Mouse (Mus musculus) spleen, adult 2 months (tissue): Measurements from ENCODE around the gene Tmem160. TPM values are rescaled to one million over a fixed set of nuclear protein-coding genes. Genes with fewer than 3 reads are reported as not detected.

ENCODE experiments used
- DNase-seq, 2 experiments: peaks; one replicate each; pipeline versions ENCODE4 v3.0.0 to v3.0.0-alpha.2; 2012 to 2021; ENCODE audit warnings: low spot score in 2 of 2, low read depth in 1 of 2
- H3K27ac ChIP-seq: fragments of 200-500 bp; 2 replicates; pipeline ENCODE4 v1.5.1; 2012; ENCODE audit warnings: low read length, inconsistent platforms; ENCODE audit not compliant: insufficient read depth
- H3K27me3 ChIP-seq: fragments of 200-500 bp; 2 replicates; pipeline ENCODE4 v1.6.1; 2012; ENCODE audit warnings: mild to moderate bottlenecking, moderate library complexity, low read length, inconsistent platforms; ENCODE audit not compliant: control insufficient read depth, insufficient read depth
- H3K36me3 ChIP-seq: fragments of 200-500 bp; 2 replicates; pipeline ENCODE4 v1.6.1; 2012; ENCODE audit warnings: mild to moderate bottlenecking, low read length, inconsistent platforms; ENCODE audit not compliant: control insufficient read depth, insufficient read depth
- H3K4me1 ChIP-seq: fragments of 200-500 bp; 2 replicates; pipeline ENCODE4 v1.6.1; 2011; ENCODE audit warnings: inconsistent platforms; ENCODE audit not compliant: control insufficient read depth, insufficient read depth, insufficient read length
- H3K4me3 ChIP-seq: fragments of 200-500 bp; 2 replicates; pipeline ENCODE4 v1.5.1; 2011; ENCODE audit warnings: mild to moderate bottlenecking, inconsistent platforms; ENCODE audit not compliant: insufficient read depth, insufficient read length; ENCODE audit errors: extremely low read depth
- CTCF ChIP-seq: fragments of 200-500 bp; IDR thresholded peaks from 2 replicates; pipeline ENCODE4 v1.5.1; 2011; ENCODE audit warnings: mild to moderate bottlenecking, inconsistent platforms; ENCODE audit not compliant: insufficient read depth, insufficient read length, insufficient replicate concordance; ENCODE audit errors: extremely low read depth
- POLR2A ChIP-seq: fragments of 200-500 bp; IDR thresholded peaks from 2 replicates; pipeline ENCODE4 v1.6.1; 2011; ENCODE audit warnings: low read depth, low read length, inconsistent platforms
- WGBS: fragments of 180-500 bp; shearing (Covaris S2); methylation state at CpG from one replicate; pipeline ENCODE4 v1.1.7; 2018; 5-methylcytosine and 5-hydroxymethylcytosine counted together
- polyA plus RNA-seq: library from polyadenylated mRNA; depleted of rRNA; stranded (reverse); fragments of >200 nt; gene quantifications from 2 replicates; pipeline ENCODE4 v1.2.3, GENCODE M21; 2012

Tmem160 gene
- polyA plus RNA-seq, 1 experiment, result 118 TPM

DNA sequence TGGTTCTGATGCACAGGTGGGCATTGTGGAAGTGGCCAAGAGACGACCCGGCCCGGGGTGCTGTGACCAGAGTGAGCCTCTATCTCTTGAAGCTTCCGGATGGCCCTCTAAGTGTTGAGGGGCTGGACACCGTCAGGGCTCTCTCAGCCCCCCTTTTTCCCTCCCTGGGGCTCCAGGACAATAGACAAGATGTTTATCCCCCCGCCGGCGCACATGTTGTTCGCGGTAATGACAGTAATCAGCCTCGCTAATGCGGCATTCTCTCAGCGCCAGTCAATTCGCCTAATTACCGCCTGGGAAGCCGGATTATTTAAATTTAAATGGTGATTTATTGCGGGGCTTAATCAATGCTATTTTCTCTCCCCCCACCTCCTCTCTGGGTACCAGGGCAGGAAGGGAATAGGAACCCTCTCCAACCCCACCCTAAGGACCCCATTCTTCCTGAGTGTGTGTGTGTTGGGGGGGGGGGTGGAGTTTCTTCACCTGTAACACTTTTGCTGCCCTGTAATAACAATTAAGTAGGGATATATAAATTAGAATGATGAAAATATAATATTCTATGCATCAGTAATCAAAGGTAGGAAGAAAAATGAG, 19.6 kb downstream of the Tmem160 start:
- 29% methylated on average over 17 of the region's 17 CpGs for WGBS
- peaks cover 4% of the 10 kb centered on the region; the same call in 1 of the 2 replicates for H3K4me1 ChIP-seq
- no peaks in the 10 kb centered on the region for H3K36me3 ChIP-seq
- no peak for DNase-seq
- TF ChIP-seq POLR2A (no peak), CTCF (no peak)
- H3K4me3 ChIP-seq, result no peak overlapping the region
- peaks cover 28% of the 10 kb centered on the region for H3K27me3 ChIP-seq
- no peak overlapping the region for H3K27ac ChIP-seq

DNA sequence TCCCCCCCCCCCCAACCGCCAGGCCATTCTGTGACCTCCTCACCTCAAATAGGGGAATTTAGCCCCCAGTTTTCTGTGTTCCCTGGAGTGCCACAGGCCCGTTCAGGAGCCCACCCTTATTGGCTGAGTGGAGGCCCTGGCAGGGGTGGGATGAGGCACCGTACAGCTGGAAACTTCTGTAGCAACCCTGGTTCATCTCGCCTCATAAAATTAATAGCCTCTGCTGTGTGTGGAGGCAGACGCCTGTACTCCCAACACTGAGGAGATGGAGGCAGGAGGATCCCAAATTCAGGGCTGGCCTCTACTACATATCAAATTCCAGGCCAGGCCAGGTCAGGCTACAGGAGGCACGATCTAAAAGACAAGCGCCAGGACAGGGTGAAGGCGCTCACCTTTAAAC, 21.3 kb downstream of the Tmem160 start:
- no peak overlapping the region for H3K4me3 ChIP-seq
- no peak for DNase-seq
- no peak for TF ChIP-seq CTCF
- no peak for TF ChIP-seq POLR2A
- no peaks in the 10 kb centered on the region for H3K36me3 ChIP-seq
- peaks cover 4% of the 10 kb centered on the region; the same call in 1 of the 2 replicates for H3K4me1 ChIP-seq
- peaks cover 28% of the 10 kb centered on the region for H3K27me3 ChIP-seq
- WGBS, result 85% methylated on average over 8 of the region's 8 CpGs
- H3K27ac ChIP-seq, result no peak overlapping the region

DNA sequence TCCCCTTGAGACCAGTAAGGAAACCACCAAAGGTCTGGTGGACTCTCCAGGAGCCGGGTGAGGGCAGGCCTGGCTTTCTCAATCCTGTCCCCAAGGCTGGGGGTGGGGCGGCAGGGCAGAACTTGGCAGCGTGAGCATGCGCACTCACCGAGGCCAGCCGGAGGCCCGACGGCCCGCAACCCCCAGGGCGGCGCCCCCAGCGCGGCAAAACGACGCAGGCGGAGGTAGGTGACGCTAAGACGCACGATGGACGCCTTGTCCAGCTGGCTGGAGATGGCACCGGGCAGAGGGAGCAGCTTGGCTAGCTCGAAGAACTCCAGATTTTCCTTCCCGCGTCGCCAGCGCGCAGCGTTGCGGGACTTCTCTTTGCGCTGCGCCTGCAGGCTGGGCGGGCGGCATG, 21.9 kb downstream of the Tmem160 start:
- peaks cover 4% of the 10 kb centered on the region; the same call in 1 of the 2 replicates for H3K4me1 ChIP-seq
- H3K27ac ChIP-seq, result no peak overlapping the region
- peaks cover 28% of the 10 kb centered on the region for H3K27me3 ChIP-seq
- no peak overlapping the region for H3K4me3 ChIP-seq
- TF ChIP-seq CTCF (no peak), POLR2A (no peak)
- DNase-seq, result no peak
- no peaks in the 10 kb centered on the region for H3K36me3 ChIP-seq
- WGBS, result 10% methylated on average over 33 of the region's 33 CpGs

DNA sequence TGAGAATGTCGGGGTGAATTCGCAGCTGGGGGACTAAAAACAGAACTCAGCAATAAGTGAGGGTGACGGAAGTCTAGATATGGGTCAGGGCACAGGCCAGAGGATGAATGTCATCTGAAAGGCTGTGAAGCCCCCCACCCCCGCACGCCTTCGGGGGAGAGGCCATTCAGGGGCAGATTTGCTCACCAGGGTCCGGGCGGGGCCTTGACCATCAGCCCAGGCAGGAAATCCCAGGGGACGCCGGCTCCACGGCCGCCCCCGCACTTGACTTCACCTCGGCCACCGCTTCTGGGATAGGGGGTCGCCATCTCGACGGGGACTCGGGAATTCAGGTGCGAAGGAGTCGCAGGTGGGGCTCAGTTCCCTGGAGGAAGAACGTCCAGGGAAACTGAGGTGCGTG, 22.7 kb downstream of the Tmem160 start:
- WGBS, result 11% methylated on average over 23 of the region's 23 CpGs
- Histone ChIP-seq H3K4me3 (no peak overlapping the region), H3K27me3 (peaks cover 28% of the 10 kb centered on the region), H3K27ac (no peak overlapping the region), H3K36me3 (no peaks in the 10 kb centered on the region), H3K4me1 (peaks cover 4% of the 10 kb centered on the region; the same call in 1 of the 2 replicates)
- TF ChIP-seq POLR2A, result no peak
- no peak for TF ChIP-seq CTCF
- no peak for DNase-seq

DNA sequence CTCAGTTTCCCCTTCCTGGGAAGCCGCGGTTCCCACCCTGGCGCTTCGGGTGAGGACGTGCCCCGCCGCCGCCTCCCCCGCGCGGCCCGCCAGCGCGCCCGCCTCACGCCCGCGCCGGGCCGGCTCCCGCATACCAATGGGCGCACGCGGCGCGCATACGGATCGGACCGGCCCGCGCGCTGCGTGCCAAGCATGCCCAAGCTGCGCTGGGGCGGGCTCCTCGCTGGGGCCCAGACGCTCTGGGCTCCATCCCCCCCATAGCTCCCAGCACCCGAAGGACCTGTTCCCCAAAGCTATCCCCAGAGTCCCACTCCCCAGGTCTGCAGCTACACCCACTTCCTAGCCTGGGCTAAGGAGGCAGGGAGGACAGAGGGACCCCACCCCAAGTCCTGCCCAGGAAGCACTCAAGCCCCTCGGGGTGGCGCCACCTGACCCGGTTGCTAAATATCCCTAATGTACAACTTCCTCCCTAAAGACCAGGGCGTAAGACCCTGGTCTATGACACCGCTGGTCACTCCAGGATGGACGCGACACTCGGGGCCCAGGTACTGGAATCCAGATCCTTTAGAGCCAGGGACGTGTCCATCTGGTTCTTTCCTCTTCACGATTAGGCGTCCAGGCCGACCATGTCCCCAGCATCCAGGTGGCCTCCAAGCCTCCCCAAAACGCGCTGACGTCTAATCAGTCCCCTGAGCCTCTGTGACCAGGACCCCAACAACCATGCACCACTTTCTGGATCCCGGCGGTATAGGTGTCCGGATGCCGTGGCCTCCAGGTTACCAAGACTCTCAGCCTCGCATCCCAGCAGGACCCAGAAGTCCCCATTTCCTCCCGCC, 23.4 kb downstream of the Tmem160 start:
- peaks cover 28% of the 10 kb centered on the region for H3K27me3 ChIP-seq
- no peak overlapping the region for H3K4me3 ChIP-seq
- no peaks in the 10 kb centered on the region for H3K36me3 ChIP-seq
- peaks cover 4% of the 10 kb centered on the region; the same call in 1 of the 2 replicates for H3K4me1 ChIP-seq
- WGBS, result 8% methylated on average over 56 of the region's 59 CpGs
- no peak for DNase-seq
- TF ChIP-seq CTCF (no peak), POLR2A (no peak)
- H3K27ac ChIP-seq, result no peak overlapping the region

DNA sequence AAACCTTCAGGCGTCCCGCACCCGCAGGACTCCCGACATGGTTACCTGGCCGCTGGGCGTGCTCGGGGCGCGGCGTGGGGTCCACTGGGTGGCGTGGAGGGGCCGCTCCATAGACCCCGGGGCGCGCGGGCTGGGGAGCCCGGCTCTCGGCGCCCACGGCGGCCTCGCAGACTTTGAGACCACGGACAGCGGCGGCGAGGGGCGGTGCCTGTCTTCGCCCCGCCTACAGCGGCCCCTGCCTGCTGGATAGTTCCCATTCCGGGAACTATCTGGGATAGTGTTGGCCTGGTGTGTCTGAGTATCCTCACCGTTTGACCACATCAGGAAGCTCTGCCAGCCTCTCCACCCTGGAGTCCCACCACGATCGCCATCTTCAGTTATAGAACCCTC, 24.0 kb downstream of the Tmem160 start:
- no peak for DNase-seq
- no peak overlapping the region for H3K27ac ChIP-seq
- TF ChIP-seq CTCF (no peak), POLR2A (no peak)
- no peaks in the 10 kb centered on the region for H3K36me3 ChIP-seq
- H3K27me3 ChIP-seq, result peaks cover 28% of the 10 kb centered on the region
- H3K4me1 ChIP-seq, result peaks cover 4% of the 10 kb centered on the region; the same call in 1 of the 2 replicates
- 8% methylated on average over 33 of the region's 34 CpGs for WGBS
- H3K4me3 ChIP-seq, result no peak overlapping the region

DNA sequence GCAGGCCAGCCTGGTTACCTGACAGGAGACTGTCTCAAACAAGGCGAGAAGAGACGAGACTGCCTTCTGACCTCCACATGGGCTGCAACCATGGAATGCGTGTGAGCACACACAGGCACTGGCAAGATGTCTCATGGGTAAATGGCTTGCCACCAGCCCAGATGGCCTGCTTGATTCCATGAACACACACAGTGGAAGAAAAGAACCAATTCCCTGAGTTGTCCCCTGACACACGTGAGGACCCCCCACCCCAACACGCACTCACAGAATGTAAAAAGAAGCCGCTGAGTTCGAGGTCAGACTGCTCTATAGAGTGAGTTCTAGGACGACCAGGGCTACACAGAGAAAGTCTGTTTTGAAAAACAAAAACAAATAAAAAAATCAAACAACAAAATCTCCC, 25.0 kb downstream of the Tmem160 start, which contains the start of gene Npas1:
TSS of gene Npas1 (minus strand) at position 101 of the 400 bp plus-strand sequence.
- H3K27ac ChIP-seq, result no peak within 1 kb of the TSS
- TF ChIP-seq CTCF (no peak), POLR2A (no peak)
- H3K4me3 ChIP-seq, result no peak within 1 kb of the TSS
- 83% methylated on average over 8 of the region's 8 CpGs for WGBS
- no peaks in the 10 kb centered on the region for H3K36me3 ChIP-seq
- DNase-seq, result no peak
- H3K4me1 ChIP-seq, result peaks cover 4% of the 10 kb centered on the region; the same call in 1 of the 2 replicates
- H3K27me3 ChIP-seq, result peaks cover 28% of the 10 kb centered on the region
